Mouse (Mus musculus) central nervous system, embryonic 14 days (tissue): ENCODE measurements around the gene B3galt2. TPM values are rescaled to one million over a fixed set of nuclear protein-coding genes. Genes with fewer than 3 reads are reported as not detected.

Source experiments
- polyA plus RNA-seq: library from polyadenylated mRNA; depleted of rRNA; stranded (reverse); fragments of >200 nt; gene quantifications from 2 replicates; pipeline ENCODE4 v1.2.3, GENCODE M21; 2012; rRNA removed

Gene B3galt2
- polyA plus RNA-seq, result 2.7 and 2.9 TPM in 2 replicates

DNA sequence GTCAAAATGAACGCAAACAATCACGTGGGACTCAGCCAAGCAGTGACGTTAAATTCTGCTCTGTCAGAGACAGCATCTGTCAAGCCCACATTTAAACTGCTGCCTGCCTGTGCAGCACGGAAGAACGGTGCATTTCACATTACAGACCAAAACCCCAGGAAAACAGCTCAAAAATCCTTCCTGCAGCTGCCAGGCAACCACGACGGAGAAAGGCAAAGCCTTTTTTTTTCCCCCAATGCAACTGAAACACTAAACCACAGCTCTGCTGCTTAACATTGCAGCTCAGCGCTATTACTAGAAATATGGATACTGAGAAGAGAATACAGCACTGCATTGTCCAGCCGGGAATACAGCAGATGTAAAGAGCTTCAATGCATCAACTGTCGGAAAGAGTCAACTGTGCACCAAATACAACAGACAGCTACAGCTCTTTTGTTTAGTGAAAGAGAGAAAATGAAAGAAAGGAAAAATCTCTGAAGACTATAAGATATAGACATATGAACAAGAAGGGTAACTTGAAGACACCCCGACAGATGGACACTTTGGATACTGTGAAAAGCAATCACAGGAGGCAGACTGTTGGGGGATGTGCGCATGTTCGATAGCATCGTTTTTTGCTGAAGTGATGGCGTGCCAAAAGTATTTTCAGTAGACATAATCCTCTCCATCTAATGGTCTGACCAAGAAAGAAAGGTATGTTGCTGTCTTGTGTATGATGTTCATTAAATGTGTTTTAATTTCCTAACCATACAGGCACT is at the start of gene B3galt2:
Gene B3galt2 (plus strand): TSS at position 15 of the 758 bp plus-strand sequence.

DNA sequence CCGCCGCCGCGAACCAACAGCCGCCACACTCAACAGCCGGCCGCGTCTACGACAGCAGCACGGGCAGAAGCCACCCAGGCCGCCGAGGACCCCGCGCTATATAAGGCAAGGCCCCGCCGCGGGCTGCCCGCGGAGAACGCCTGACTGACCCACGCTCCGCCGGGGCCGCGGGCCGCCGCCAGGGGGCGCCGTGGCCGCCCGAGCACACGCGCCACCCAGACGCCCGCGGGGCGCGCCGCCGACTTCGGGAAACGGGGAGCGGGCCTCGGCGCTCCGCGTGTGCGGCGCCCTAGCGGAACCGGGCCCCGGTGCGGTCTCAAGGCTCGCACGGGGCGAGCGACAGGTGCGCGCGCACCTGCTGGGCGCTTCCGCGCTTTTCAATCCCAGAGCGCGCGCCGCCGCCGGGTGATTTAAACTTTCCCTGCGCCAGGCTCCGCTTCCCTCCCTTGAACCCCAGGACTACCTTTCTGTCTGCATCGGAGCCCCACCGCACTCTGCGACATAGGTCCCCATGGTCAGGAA is 62.3 kb downstream of the B3galt2 start, which contains the start of gene Cdc73:
Gene Cdc73 (minus strand): TSS at position 153 of the 522 bp plus-strand sequence.

Other genes with a start within 250 kb of the B3galt2 start
- 22.3 and 27.0 TPM in 2 replicates for gene Cdc73, start 62.2 kb downstream of the B3galt2 start, polyA plus RNA-seq
- 92.5 and 103 TPM in 2 replicates for gene Glrx2, start 75.7 kb downstream of the B3galt2 start, polyA plus RNA-seq
- gene Trove2, start 136.4 kb downstream of the B3galt2 start, polyA plus RNA-seq, result 12.4 and 14.7 TPM in 2 replicates
- 18.3 and 21.1 TPM in 2 replicates for gene Uchl5, start 136.6 kb downstream of the B3galt2 start, polyA plus RNA-seq